8 mouse cellular contexts compared by ENCODE assay signal in the genomic region with DNA sequence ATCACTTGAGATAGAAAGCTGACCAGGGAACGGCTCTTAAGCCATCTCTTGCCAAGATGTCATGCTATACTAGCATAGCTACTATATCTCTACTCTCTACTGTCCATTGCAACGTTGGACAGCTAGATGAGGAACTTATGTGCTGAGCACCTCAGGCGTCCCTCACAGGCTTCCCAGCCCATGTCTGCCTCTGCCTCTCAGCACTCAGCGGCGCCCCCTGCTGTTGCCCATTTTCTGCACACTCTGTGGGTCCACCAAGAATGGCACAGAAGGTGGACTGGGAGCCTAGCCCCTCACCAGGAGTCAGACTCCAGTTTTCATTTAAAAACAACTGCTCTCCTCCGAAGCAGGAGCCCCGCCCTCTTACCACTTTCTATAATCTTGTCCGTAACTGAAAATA.
DNase-seq lines count a peak whose midpoint lies in the region; ATAC-seq and TF ChIP-seq lines count a peak whose summit lies in the region.
"Had no signal": no experiment of that assay in that cellular context is flagged by ENCODE, and none has a peak within 500 bp of the region (broad histone marks: within the 10 kb centered on the region; RNA-seq: fewer than 3 reads in every experiment).

No protein-coding gene starts in this region.

- H3K27ac ChIP-seq in left cerebral cortex, adult 2 months = no peak overlapping the region

- peak; percentile 50 for TF ChIP-seq CTCF in left cerebral cortex, adult 2 months (IDR thresholded peaks at IDR 0.05)
- TF ChIP-seq CTCF in G1E (IDR thresholded peaks at IDR 0.05; ENCODE audit: low read depth, low read length) = 0 out of 2 replicates have a peak, but pooled peaks have one; percentile 19

- no peak for ATAC-seq in G1E (ENCODE audit: extremely low read depth, insufficient number of reproducible peaks, low FRiP score, poor library complexity, severe bottlenecking)
- ATAC-seq: hindbrain, embryonic 16.5 days had no signal

- no peak overlapping the region for H3K4me3 ChIP-seq in left cerebral cortex, adult 2 months
- no peak overlapping the region for H3K4me3 ChIP-seq in G1E (ENCODE audit: low read depth, low read length)

- H3K27me3 ChIP-seq in G1E (ENCODE audit: insufficient read depth, low read length) = no peaks in the 10 kb centered on the region

- intact Hi-C loops in left cerebral cortex, adult 2 months (cut with DNase I) = no loop called here
- intact Hi-C loops in left cerebral cortex, postnatal 36 days (cut with DNase I) = no loop called here

- peaks cover 5% of the 10 kb centered on the region; the same call in 1 of the 2 replicates for H3K4me1 ChIP-seq in G1E (ENCODE audit: insufficient read depth, low read depth, low read length)

- peaks cover 60% of the 10 kb centered on the region for H3K36me3 ChIP-seq in G1E (replicated peaks)

- DNase-seq in left cerebral cortex, adult 2 months (ENCODE audit: extremely low spot score in 1 of 2, low spot score in 2 of 2) = no peak
- DNase-seq in left cerebral cortex, adult 8-10 months (ENCODE audit: low spot score in 2 of 2) = no peak
- DNase-seq in G1E (ENCODE audit: low spot score) = no peak
- peak; percentile 18 for DNase-seq in c-Kit-positive CD71-positive TER-119-positive erythroid progenitor cells, embryonic 14.5 days (ENCODE audit: low spot score)
- DNase-seq in spleen, postnatal 36 days (ENCODE audit: low spot score in 2 of 2) = peak; percentile 30 to 48
- no peak for DNase-seq in left cerebral cortex, adult 9 months (ENCODE audit: low spot score in 2 of 2)
- DNase-seq in left cerebral cortex, postnatal 36 days (ENCODE audit: low spot score in 2 of 2) = no peak

- no peaks in the 10 kb centered on the region for H3K9me3 ChIP-seq in G1E (replicated peaks)

Comparison
In these comparisons a context has a peak if more than half of its experiments do, and no peak if none do; other contexts are left out.
1. DNase-seq: peak in c-Kit-positive CD71-positive TER-119-positive erythroid progenitor cells, embryonic 14.5 days (single experiment) and spleen, postnatal 36 days (2 of 2); none in left cerebral cortex, adult 2 months (0 of 2), left cerebral cortex, adult 8-10 months (0 of 2), G1E (single experiment), left cerebral cortex, adult 9 months (0 of 2) and left cerebral cortex, postnatal 36 days (0 of 2).